Mouse (Mus musculus): Measurements from ENCODE around the gene Rftn1. TPM values are rescaled to one million over a fixed set of nuclear protein-coding genes. Genes with fewer than 3 reads are reported as not detected.

Gene Rftn1
- polyA plus RNA-seq, 1 experiment from 2014 or later, result 17.0 TPM

DNA sequence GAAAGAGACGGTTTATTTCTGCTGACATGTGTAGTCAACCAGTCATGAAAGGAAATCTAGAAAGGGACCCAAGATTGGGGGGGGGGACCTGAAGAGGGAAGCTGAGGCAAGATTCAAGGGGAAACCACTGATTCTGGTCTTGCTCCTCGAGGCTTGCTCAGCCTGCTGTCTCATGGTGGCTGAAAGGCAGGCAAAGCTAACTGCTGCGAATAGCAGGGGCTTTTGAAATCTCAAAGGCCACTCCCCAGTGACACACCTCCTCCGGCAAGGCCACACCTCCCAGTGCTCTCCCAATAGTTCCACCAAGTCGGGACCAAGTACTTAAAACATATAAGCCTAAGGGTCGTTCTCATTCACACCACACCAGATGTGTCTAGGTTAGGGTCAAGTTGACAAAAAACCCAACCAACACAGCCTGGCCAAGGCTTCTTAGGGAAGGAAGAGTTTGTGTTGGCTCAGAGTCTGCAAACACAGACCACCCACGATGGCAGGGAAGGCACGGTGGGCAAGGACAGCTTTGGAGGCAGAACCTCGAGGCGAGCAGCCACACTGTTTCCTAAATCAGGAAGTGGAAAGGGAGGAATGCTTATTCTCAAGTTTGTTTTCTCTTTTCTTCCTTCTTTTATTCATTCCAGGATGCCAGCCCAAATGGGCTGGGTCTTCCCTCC is 5.7 kb upstream of the Rftn1 start:
- Histone ChIP-seq H3K9ac (no peak overlapping the region), H3K27me3 (peaks cover 24% of the 10 kb centered on the region), H3K4me2 (no peak overlapping the region), H3K4me3 (no peak overlapping the region), H3K4me1 (replicated peaks) (peaks cover 28% of the 10 kb centered on the region), H3K27ac (no peak overlapping the region), H3K36me3 (no peaks in the 10 kb centered on the region), H3K9me3 (no peaks in the 10 kb centered on the region)
- WGBS, result 34% methylated on average over 10 of the region's 10 CpGs
- ATAC-seq (ENCODE audit: low FRiP score), result no peak

DNA sequence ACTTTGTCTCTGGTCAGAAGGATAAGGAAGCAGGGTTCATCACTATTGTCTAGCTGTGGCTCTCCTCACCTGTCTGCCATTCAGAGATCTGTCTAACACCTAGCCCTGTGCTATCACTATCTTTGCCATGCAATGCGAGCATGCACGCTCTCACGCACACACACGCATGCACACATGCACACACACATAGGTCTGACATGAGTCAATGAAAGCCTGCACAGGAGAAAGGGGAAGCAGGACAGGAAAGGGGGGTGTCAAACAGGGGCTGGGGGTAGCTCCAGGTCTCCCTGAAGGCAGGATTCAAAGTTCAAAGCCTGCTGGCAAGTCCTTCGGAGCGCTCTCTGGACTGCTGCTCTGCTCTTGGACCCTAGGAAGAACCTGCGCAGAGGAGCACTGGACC is 4.9 kb upstream of the Rftn1 start:
- Histone ChIP-seq H3K36me3 (no peaks in the 10 kb centered on the region), H3K4me1 (replicated peaks) (peaks cover 34% of the 10 kb centered on the region), H3K9me3 (no peaks in the 10 kb centered on the region), H3K27me3 (peaks cover 31% of the 10 kb centered on the region), H3K9ac (no peak overlapping the region), H3K4me2 (no peak overlapping the region), H3K4me3 (no peak overlapping the region), H3K27ac (0 out of 2 replicates have a peak overlapping the region, but pooled peaks have one; percentile 23)
- WGBS, result 95% methylated on average over 7 of the region's 7 CpGs
- no peak for ATAC-seq (ENCODE audit: low FRiP score)

DNA sequence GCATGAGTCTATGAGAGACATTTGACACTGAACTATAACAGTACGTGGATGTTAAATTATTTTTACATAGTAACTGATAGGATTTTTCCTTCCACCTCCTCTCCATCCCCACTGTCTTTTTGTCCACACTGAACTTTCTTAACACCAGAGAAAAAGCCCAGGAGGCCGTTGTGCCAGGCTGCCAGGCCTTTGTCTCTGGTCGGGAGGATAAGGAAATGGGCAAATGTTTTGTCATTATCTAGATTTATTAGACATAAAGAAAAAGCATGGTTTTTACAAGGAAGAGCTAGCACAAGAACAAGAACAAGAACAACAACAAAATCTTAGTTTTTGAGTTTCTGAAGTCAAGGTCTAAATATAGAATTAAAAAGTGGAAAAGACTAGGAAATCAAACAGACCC is 4.1 kb upstream of the Rftn1 start:
- no peaks in the 10 kb centered on the region for H3K9me3 ChIP-seq
- WGBS, result 57% methylated on average over 3 of the region's 3 CpGs
- no peak for ATAC-seq (ENCODE audit: low FRiP score)
- peaks cover 41% of the 10 kb centered on the region for H3K4me1 ChIP-seq (replicated peaks)
- H3K27ac ChIP-seq, result no peak overlapping the region
- H3K36me3 ChIP-seq, result no peaks in the 10 kb centered on the region
- no peak overlapping the region for H3K4me3 ChIP-seq
- no peak overlapping the region for H3K4me2 ChIP-seq
- no peak overlapping the region for H3K9ac ChIP-seq
- H3K27me3 ChIP-seq, result peaks cover 40% of the 10 kb centered on the region

DNA sequence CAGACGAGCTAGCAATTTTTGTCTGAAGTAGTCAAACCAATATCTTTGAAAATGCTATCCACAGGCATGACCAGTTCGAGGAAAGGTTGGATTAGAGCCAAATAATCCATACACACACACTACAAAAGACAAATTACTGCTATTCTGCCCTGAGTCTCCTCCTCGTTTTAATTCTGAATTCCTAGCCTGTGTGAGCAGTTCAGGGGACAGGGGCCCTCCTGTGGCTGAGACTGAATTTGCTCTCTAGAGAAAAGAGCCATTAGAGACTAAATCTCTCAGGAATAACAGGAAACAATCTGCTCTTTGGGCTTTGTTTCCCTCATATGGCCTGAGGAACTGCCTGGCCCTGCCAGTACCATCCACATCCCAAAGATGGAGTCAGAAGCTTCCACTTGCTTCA is 3.2 kb upstream of the Rftn1 start:
- ATAC-seq (ENCODE audit: low FRiP score), result no peak
- 41% methylated on average over 3 of the region's 3 CpGs for WGBS
- Histone ChIP-seq H3K4me2 (no peak overlapping the region), H3K27me3 (peaks cover 49% of the 10 kb centered on the region), H3K27ac (no peak overlapping the region), H3K4me3 (no peak overlapping the region), H3K36me3 (no peaks in the 10 kb centered on the region), H3K4me1 (replicated peaks) (peaks cover 45% of the 10 kb centered on the region), H3K9me3 (no peaks in the 10 kb centered on the region), H3K9ac (no peak overlapping the region)

GRCm38 (mm10) chr17:50192376-50192940 is 2.0 kb upstream of the Rftn1 start:
- H3K4me3 ChIP-seq, result no peak overlapping the region
- H3K4me2 ChIP-seq, result no peak overlapping the region
- 27% methylated on average over 10 of the region's 10 CpGs for WGBS
- H3K4me1 ChIP-seq (replicated peaks), result peaks cover 45% of the 10 kb centered on the region
- no peak overlapping the region for H3K27ac ChIP-seq
- H3K27me3 ChIP-seq, result peaks cover 53% of the 10 kb centered on the region
- no peak for ATAC-seq (ENCODE audit: low FRiP score)
- no peaks in the 10 kb centered on the region for H3K9me3 ChIP-seq
- H3K36me3 ChIP-seq, result no peaks in the 10 kb centered on the region
- no peak overlapping the region for H3K9ac ChIP-seq

- Histone ChIP-seq H3K9me3 (no peaks in the 10 kb centered on the region), H3K4me3 (no peak overlapping the region), H3K27ac (no peak overlapping the region), H3K27me3 (peaks cover 53% of the 10 kb centered on the region), H3K36me3 (no peaks in the 10 kb centered on the region), H3K9ac (no peak overlapping the region), H3K4me2 (no peak overlapping the region), H3K4me1 (replicated peaks) (peaks cover 45% of the 10 kb centered on the region)
- ATAC-seq (ENCODE audit: low FRiP score), result no peak
- 48% methylated on average over 9 of the region's 9 CpGs for WGBS
Measured at GRCm38 (mm10) chr17:50191318-50191957, 964 bp upstream of the Rftn1 start.

DNA sequence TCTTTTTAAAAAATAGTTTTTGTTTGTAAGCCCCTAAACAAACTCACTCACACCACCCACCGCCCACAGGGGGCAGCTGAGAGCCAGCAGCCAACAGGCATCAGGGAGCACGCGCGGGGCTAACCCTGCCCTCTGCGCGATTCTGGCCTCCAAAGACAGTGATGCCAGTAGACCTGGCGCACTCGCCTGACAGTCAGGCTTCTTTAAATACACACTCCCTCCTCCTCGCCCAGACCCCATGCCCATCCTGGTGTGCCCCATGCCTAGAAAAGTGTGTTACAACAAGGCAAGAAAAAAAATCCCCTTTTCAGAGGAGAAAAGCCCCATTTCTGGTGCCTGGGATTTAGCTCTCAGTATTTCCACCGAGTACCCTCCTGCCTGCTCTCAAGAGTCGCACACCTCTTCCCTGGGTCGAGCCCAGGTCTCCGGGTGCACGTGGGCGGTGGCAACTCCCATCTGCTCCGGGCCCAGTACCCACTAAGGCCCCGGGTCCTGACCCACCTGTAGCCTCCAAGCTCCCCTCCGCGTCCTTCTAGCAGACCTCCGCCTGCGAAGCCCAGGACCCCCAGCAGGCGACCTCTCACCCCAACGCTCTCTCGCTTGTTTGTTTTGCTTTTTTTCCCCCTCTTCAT is 977 bp downstream of the Rftn1 start:
- 2% methylated on average over 24 of the region's 24 CpGs for WGBS
- Histone ChIP-seq H3K4me2 (peak overlapping the region; percentile 100), H3K27ac (no peak overlapping the region), H3K36me3 (no peaks in the 10 kb centered on the region), H3K4me1 (replicated peaks) (peaks cover 39% of the 10 kb centered on the region), H3K9ac (peak overlapping the region; percentile 81), H3K27me3 (peaks cover 44% of the 10 kb centered on the region), H3K9me3 (no peaks in the 10 kb centered on the region), H3K4me3 (peak overlapping the region; percentile 70)
- ATAC-seq (ENCODE audit: low FRiP score), result 0 out of 2 replicates have a peak, but pooled peaks have one; percentile 44

DNA sequence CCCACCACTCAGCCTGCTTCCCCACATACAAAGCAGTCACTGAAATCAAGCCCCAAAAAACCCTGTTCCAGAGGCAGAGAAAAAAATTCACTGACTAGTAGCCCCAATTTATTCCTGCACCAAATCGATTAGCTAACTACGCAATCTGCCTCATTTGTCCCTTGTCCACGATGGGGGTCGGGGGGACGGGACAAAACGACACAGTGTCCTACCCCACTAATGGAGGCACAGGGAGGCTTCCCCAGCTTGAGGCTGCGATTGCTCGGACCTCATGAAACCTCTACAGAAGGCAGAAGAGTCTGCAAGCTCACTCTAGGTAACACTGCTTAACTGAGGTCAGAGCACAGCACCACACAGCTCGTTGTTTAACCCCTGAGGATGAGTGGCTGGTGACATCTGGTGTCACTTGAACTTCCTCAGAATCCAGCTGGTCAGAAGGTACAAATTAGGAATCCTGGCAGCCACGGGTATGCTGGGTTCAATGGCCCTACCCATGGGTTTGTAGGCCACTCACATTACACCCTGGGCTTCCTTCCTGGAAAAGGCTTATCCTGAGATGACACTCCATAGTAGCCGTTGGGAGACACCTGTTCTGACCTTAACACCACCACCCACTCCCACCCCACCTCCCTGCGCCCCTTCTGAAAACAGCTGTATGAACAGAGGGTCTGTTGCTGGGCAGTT is 1.7 kb downstream of the Rftn1 start:
- no peak for ATAC-seq (ENCODE audit: low FRiP score)
- H3K27ac ChIP-seq, result no peak overlapping the region
- peaks cover 45% of the 10 kb centered on the region for H3K4me1 ChIP-seq (replicated peaks)
- no peak overlapping the region for H3K9ac ChIP-seq
- no peaks in the 10 kb centered on the region for H3K9me3 ChIP-seq
- H3K4me3 ChIP-seq, result peak overlapping the region; percentile 70
- peaks cover 44% of the 10 kb centered on the region for H3K27me3 ChIP-seq
- H3K36me3 ChIP-seq, result no peaks in the 10 kb centered on the region
- peak overlapping the region; percentile 100 for H3K4me2 ChIP-seq
- WGBS, result 74% methylated on average over 12 of the region's 12 CpGs

DNA sequence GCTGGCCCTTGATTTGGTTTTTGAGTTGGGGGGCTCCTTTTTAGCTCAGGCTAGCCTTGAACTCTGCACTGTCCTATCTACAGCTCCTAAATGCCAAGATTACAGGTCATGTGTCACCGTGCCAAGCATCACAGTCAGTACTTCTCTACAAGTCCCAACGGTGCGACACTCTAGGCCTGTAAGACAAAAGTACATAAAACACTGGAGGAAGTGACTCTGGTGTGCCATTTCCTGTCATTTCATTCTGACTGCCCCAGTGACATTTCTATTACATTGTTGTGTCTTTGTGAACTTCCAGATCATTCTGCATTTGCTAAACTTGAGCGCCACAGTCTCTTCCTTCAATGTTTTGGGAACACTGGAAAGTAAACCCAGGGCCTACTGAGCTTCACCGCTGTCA is 4.9 kb downstream of the Rftn1 start:
- no peak overlapping the region for H3K27ac ChIP-seq
- 85% methylated on average over 5 of the region's 5 CpGs for WGBS
- peaks cover 24% of the 10 kb centered on the region for H3K27me3 ChIP-seq
- H3K36me3 ChIP-seq, result no peaks in the 10 kb centered on the region
- H3K4me2 ChIP-seq, result no peak overlapping the region
- ATAC-seq (ENCODE audit: low FRiP score), result no peak
- no peak overlapping the region for H3K4me3 ChIP-seq
- no peaks in the 10 kb centered on the region for H3K9me3 ChIP-seq
- H3K9ac ChIP-seq, result no peak overlapping the region
- peaks cover 36% of the 10 kb centered on the region for H3K4me1 ChIP-seq (replicated peaks)

- Histone ChIP-seq H3K27ac (peak overlapping the region; percentile 60; the same call in 1 of the 2 replicates), H3K4me2 (no peak overlapping the region), H3K4me1 (replicated peaks) (peaks cover 33% of the 10 kb centered on the region), H3K4me3 (no peak overlapping the region), H3K9me3 (no peaks in the 10 kb centered on the region), H3K27me3 (peaks cover 19% of the 10 kb centered on the region; the same call in 1 of the 2 replicates), H3K36me3 (no peaks in the 10 kb centered on the region), H3K9ac (no peak overlapping the region)
- WGBS, result 79% methylated on average over 4 of the region's 4 CpGs
- ATAC-seq (ENCODE audit: low FRiP score), result no peak
Measured at GRCm38 (mm10) chr17:50185083-50185482, 5.4 kb downstream of the Rftn1 start.

DNA sequence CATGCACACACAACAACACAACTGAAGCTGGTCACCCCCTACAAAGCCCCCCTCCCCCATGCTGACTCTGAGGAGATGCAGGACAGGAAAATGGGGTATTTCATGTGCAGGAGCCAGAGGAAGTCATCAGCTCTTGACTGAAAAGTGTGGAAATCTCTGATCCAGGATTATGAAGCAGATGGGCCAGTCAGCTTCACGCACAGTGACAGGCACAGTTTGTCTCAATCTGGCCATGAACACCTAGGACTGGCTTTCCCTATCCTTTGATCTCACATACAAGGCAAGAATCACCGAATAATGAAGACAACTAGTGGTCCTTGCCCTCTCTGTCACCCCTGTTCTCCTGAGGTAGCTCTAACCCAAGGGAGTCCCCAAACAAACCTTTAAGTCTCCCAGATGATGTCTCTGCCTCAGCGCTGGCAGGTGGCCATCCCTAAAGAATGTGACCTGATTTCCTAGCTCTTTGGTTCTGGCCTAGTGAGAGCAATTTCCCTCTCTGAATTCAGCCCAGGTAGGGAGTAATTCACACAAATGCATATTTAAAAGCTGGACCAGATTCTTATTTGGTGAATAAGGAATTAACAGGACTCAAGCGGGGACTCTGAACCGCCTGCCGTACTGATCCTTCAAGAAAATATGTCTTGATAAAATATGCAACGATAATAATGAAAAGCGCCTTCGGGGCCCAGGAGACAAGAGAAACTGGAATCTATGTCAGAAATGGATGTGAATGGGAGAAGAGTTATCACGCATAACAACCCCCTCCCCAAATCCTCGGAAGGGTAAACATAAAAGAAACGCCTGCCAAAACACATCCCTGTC is 6.0 kb downstream of the Rftn1 start:
- H3K36me3 ChIP-seq, result no peaks in the 10 kb centered on the region
- H3K27me3 ChIP-seq, result peaks cover 12% of the 10 kb centered on the region; the same call in 1 of the 2 replicates
- 72% methylated on average over 12 of the region's 12 CpGs for whole genome bisulfite sequencing
- H3K9me3 ChIP-seq, result no peaks in the 10 kb centered on the region
- peaks cover 33% of the 10 kb centered on the region for H3K4me1 ChIP-seq (replicated peaks)
- peak overlapping the region; percentile 63 for H3K27ac ChIP-seq
- H3K9ac ChIP-seq, result no peak overlapping the region
- no peak for ATAC-seq (ENCODE audit: low FRiP score)
- H3K4me2 ChIP-seq, result no peak overlapping the region
- no peak overlapping the region for H3K4me3 ChIP-seq

Data from hindbrain, embryonic 13.5 days (tissue).